Mouse (Mus musculus) erythroblast, embryonic 14.5 days (primary cell): ENCODE results near the gene Cdh23. TPM values are rescaled to one million over a fixed set of nuclear protein-coding genes. Genes with fewer than 3 reads are reported as not detected.
"Not testable (repeated sequence)": the region's sequence is repeated elsewhere in the genome, so short reads cannot be mapped to it uniquely, and the experiment has no call there.

ENCODE experiments used
- H3K27me3 ChIP-seq: 2 replicates; pipeline ENCODE4 v1.6.1; 2012; ENCODE audit warnings: inconsistent platforms; ENCODE audit not compliant: control insufficient read depth
- H3K36me3 ChIP-seq: 2 replicates; pipeline ENCODE4 v1.6.1; 2012; ENCODE audit warnings: mild to moderate bottlenecking, inconsistent platforms; ENCODE audit not compliant: control insufficient read depth
- H3K4me1 ChIP-seq: 2 replicates; pipeline ENCODE4 v1.6.1; 2012; ENCODE audit warnings: inconsistent platforms; ENCODE audit not compliant: control insufficient read depth
- H3K4me3 ChIP-seq: replicated peaks from 2 replicates; pipeline ENCODE3; 2012; ENCODE audit warnings: moderate library complexity, mild to moderate bottlenecking, inconsistent platforms
- H3K9me3 ChIP-seq: 2 replicates; pipeline ENCODE4 v1.6.1; 2012; ENCODE audit warnings: low read length, inconsistent platforms, mixed read lengths; ENCODE audit not compliant: control insufficient read depth
- GATA1 ChIP-seq: IDR thresholded peaks from 2 replicates; pipeline ENCODE4 v1.6.1; 2012; ENCODE audit warnings: low read length, inconsistent platforms, mixed read lengths
- TAL1 ChIP-seq: IDR thresholded peaks from 3 replicates; pipeline ENCODE4 v1.6.1; 2012; ENCODE audit warnings: low read length, inconsistent platforms, mixed read lengths
- polyA plus RNA-seq: library from polyadenylated mRNA; stranded (reverse); fragments of >175 nt; gene quantifications from 2 replicates; pipeline ENCODE4 v1.2.3, GENCODE M21; 2012

Gene Cdh23
- 0.01 TPM in 1 of 2 replicates, not detected in the other for polyA plus RNA-seq

DNA sequence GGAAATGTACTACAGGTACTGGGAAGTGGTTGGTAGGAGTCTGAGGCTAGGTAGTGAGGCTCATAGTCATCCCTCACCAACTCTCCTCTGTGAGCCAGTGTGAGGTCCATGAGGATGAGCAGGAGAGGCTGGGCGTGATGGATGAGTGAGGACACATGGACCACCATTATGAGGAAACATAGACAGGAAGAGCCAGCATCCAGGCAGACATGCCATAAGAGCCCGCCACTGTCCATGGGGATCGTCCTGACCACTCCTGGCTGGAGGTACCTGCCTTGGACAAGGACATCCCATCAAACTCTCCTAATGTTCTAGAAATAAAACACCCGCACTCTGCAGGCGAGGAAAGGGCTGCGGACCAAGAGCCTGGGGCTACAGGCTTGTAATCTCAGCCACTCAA lies at the start of gene Cdh23:
Gene Cdh23 (minus strand): TSS at position 101 of the 400 bp plus-strand sequence.
- TF ChIP-seq GATA1 (no peak), TAL1 (no peak)
- Histone ChIP-seq H3K9me3 (no peaks in the 10 kb centered on the region), H3K4me1 (no peaks in the 10 kb centered on the region), H3K4me3 (no peak within 1 kb of the TSS), H3K36me3 (no peaks in the 10 kb centered on the region), H3K27me3 (no peaks in the 10 kb centered on the region)

DNA sequence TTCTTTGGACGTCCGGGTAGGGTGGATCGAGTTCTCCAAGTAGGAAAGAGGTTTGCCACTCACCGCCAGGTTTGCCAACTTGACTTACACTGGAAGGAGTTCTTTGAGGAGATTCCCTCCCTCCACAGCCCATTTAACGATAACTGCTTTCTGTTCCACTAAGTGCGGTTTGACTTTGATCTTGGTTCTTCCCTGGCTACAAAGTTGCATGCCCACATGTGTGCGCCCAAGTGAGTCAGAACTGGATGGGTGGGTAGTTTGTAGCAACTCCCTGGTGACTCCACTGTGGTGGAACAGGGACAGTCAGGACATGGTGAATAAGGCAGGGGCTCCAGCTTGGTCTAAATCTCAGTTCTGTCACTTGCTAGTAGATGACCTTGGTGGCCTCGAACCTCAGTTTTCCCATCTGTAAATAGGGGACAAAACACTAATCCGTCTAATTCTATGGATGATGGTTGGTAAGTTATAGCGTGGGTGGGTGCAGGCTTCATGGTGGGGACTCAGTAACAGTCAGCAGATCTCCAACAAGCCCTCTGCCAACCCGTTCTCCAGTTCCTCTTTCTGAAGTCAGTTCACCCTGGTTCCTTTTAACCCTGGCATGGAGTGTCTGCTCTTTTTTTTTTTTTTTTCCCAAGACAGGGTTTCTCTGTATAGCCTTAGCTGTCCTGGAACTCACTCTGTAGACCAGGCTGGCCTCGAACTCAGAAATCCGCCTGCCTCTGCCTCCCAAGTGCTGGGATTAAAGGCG lies 48.4 kb upstream of the Cdh23 start:
- Histone ChIP-seq H3K9me3 (peaks cover 2% of the 10 kb centered on the region; the same call in 1 of the 2 replicates), H3K36me3 (peaks cover 4% of the 10 kb centered on the region; the same call in 1 of the 2 replicates), H3K4me3 (no peak overlapping the region), H3K4me1 (no peaks in the 10 kb centered on the region; the same call in 1 of the 2 replicates), H3K27me3 (no peaks in the 10 kb centered on the region)
- TF ChIP-seq GATA1, result no peak

DNA sequence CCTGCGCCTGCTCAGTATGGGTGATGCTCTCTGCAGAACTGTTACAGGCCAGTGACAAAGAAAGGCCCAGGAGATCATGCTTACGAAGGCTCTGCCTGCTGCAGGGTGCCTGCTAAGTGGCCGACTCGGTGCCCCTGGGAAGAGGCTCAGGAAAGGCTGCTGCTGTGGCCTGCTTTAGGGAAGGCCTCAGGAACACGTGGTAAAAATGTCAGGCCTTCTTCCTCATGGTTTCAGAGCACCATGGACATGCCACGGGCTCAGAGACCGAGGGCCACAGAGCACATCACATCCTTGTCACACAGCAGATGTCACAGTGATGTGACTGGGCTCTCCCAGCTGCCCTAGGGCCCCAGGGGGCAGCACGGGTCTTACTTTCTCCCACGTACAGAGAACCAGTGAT lies 47.4 kb upstream of the Cdh23 start:
- peaks cover 4% of the 10 kb centered on the region; the same call in 1 of the 2 replicates for H3K36me3 ChIP-seq
- no peak overlapping the region for H3K4me3 ChIP-seq
- H3K27me3 ChIP-seq, result no peaks in the 10 kb centered on the region
- TF ChIP-seq TAL1, result no peak
- no peak for TF ChIP-seq GATA1
- H3K9me3 ChIP-seq, result peaks cover 2% of the 10 kb centered on the region; the same call in 1 of the 2 replicates
- no peaks in the 10 kb centered on the region; the same call in 1 of the 2 replicates for H3K4me1 ChIP-seq

DNA sequence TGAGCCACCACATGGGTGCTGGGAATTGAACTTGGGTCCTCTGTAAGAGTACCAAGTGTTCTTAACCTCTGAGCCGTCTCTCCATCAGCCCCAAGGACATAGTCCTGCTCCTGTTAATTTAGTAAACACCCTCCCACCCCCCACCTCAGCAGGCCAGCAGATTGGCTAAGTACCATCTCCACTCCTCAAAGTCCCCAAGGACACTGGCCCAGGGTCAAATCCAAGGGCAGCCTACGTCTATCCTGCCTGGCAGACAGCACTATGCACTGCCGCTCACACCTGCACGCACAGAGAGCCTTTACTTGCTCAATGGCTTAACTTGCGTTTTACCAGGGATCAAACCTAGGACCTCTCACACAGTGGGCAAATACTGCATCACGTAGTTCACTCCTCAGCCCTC lies 46.7 kb upstream of the Cdh23 start:
- peaks cover 2% of the 10 kb centered on the region; the same call in 1 of the 2 replicates for H3K9me3 ChIP-seq
- no peak for TF ChIP-seq GATA1
- TF ChIP-seq TAL1, result no peak
- no peak overlapping the region for H3K4me3 ChIP-seq
- H3K4me1 ChIP-seq, result no peaks in the 10 kb centered on the region; the same call in 1 of the 2 replicates
- no peaks in the 10 kb centered on the region for H3K27me3 ChIP-seq
- peaks cover 2% of the 10 kb centered on the region; the same call in 1 of the 2 replicates for H3K36me3 ChIP-seq

DNA sequence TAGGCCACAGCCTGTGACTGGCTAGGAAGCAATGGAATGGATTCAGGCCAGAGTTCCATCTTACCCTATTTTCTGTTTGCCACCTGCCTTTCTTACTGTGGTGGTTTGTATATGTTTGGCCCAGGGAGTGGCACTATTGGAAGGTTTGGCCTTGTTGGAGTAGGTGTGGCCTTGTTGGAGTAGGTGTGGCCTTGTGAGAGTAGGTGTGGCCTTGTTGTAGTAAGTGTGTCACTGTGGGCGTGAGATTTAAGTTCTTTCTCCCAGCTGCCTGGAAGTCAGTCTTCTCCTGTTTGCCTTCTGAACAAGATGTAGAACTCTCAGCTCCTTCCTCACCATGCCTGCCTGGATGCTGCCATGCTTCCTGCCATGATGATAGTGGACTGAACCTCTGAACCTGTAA lies 46.0 kb upstream of the Cdh23 start:
- H3K4me3 ChIP-seq, H3K36me3 ChIP-seq, H3K9me3 ChIP-seq, H3K4me1 ChIP-seq, H3K27me3 ChIP-seq: not testable (repeated sequence)

DNA sequence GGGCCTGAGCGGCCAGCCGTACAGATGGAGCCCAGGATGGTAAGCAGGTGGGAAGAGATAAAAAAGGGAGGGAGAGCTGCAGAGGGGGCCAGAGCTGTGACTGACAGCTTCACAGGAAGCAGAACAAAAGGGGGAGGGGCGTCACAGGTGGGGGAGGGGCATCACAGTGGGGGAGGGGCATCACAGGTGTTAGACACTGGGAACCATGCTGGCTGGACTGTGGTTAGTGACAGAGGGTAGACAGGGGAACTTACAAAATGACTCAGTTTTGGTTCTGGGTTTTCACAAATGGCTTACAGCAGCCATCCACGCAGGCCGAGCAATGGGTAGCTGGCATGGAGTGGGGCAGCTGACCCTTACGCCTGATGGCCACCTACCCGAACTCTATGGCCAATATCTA lies 45.1 kb upstream of the Cdh23 start:
- TF ChIP-seq TAL1, result no peak
- no peak for TF ChIP-seq GATA1
- H3K4me1 ChIP-seq, result no peaks in the 10 kb centered on the region
- no peak overlapping the region for H3K4me3 ChIP-seq
- peaks cover 2% of the 10 kb centered on the region; the same call in 1 of the 2 replicates for H3K9me3 ChIP-seq
- peaks cover 2% of the 10 kb centered on the region; the same call in 1 of the 2 replicates for H3K36me3 ChIP-seq
- H3K27me3 ChIP-seq, result no peaks in the 10 kb centered on the region

DNA sequence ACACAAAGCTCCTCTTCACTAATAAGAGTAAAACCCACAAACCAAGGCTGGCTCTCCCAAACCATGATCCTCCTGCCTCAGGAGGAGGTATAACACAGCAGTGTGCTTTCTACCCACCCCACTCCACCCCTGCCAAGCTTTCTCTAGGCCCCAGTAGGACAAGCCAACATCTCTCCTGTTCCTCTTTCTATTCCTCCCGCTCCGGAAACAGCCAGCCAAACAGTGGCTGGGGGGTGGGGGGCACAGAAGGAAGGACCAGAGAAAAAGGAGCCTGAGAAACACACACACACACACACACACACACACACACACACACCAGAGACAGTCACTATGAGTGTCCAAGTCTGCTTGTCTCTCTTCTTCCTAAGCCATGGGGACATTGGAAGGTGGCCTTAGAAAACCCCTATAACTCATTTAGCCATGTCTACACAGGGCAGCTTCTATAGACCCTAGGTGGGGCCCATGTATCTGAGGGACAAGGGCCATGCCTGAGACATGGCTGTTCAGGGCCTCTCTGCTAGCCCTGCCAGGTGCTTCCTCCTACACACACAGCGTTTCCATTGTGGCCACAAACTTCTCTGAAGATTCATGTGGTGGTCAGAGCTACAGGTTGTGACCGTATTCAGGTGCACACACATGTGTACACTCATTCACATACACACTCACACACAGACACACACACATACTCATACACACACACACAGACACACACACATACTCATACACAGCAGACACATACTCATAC lies 43.5 kb upstream of the Cdh23 start:
- Histone ChIP-seq H3K9me3 (peaks cover 2% of the 10 kb centered on the region; the same call in 1 of the 2 replicates), H3K4me1 (no peaks in the 10 kb centered on the region), H3K36me3 (peaks cover 2% of the 10 kb centered on the region; the same call in 1 of the 2 replicates), H3K4me3 (no peak overlapping the region), H3K27me3 (no peaks in the 10 kb centered on the region)
- TF ChIP-seq TAL1 (no peak), GATA1 (no peak)

DNA sequence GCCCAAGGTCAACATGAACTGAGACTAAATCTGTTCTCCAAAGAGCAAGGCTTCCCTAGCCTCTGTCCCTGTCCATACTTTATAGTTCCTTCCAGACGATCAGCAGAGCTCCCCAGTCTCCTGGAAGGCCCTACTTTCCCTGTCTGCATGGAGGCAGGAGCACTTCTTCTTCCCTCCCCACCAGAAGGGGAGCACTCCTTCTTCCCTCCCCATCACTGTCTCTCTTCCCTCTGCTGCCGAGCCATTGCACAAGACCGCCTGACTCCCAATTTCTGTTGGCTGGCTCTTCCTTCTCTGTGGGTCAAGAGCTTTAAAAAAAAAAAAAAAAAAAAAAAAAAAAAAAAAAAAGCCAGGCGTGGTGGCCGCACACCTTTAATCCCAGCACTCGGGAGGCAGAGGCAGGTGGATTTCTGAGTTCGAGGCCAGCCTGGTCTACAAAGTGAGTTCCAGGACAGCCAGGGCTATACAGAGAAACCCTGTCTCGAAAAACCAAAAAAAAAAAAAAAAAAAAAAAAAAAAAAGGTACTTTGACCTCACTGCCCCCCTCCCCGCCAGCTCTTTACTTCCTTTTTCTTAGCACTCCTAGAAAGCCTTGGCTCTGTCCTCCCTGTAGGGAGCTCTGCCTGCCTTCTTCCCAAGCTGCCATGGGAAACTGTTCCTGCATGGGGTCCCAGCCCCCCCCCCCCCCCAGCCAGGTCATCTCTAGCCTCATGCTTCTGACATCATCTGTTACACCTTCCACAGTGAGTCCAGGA lies 41.8 kb upstream of the Cdh23 start:
- Histone ChIP-seq H3K4me1 (no peaks in the 10 kb centered on the region), H3K27me3 (no peaks in the 10 kb centered on the region), H3K36me3 (peaks cover 2% of the 10 kb centered on the region; the same call in 1 of the 2 replicates), H3K9me3 (peaks cover 2% of the 10 kb centered on the region; the same call in 1 of the 2 replicates), H3K4me3 (no peak overlapping the region)
- TF ChIP-seq GATA1 (no peak), TAL1 (no peak)
